Mouse (Mus musculus): ENCODE data around the gene Pld2. TPM values are rescaled to one million over a fixed set of nuclear protein-coding genes. Genes with fewer than 3 reads are reported as not detected.

Gene Pld2
- total RNA-seq, 2 experiments from 2014 or later, result 16.2 to 18.9 TPM

- DNase-seq (ENCODE audit: extremely low spot score in 1 of 2, low spot score in 1 of 2), result no peak
These were observed 32.6 kb downstream of the Pld2 start for GRCm38 (mm10) chr11:70572348-70572902.

GRCm38 (mm10) chr11:70573872-70574271 is 34.0 kb downstream of the Pld2 start:
- DNase-seq (ENCODE audit: extremely low spot score in 1 of 2, low spot score in 1 of 2), result no peak

- DNase-seq (ENCODE audit: extremely low spot score in 1 of 2, low spot score in 1 of 2), result no peak
These were observed 37.3 kb downstream of the Pld2 start for GRCm38 (mm10) chr11:70577201-70577600.

GRCm38 (mm10) chr11:70578962-70579361 is 39.1 kb downstream of the Pld2 start:
- DNase-seq (ENCODE audit: extremely low spot score in 1 of 2, low spot score in 1 of 2), result no peak

GRCm38 (mm10) chr11:70579710-70580357 is 40.0 kb downstream of the Pld2 start:
- no peak for DNase-seq (ENCODE audit: extremely low spot score in 1 of 2, low spot score in 1 of 2)

GRCm38 (mm10) chr11:70580358-70580720 is 40.5 kb downstream of the Pld2 start:
- DNase-seq (ENCODE audit: extremely low spot score in 1 of 2, low spot score in 1 of 2), result no peak

GRCm38 (mm10) chr11:70580921-70581320 is 41.1 kb downstream of the Pld2 start:
- no peak for DNase-seq (ENCODE audit: extremely low spot score in 1 of 2, low spot score in 1 of 2)

GRCm38 (mm10) chr11:70582196-70582595 is 42.3 kb downstream of the Pld2 start:
- no peak for DNase-seq (ENCODE audit: extremely low spot score in 1 of 2, low spot score in 1 of 2)

GRCm38 (mm10) chr11:70583022-70583714 is 43.3 kb downstream of the Pld2 start:
- no peak for DNase-seq (ENCODE audit: extremely low spot score in 1 of 2, low spot score in 1 of 2)

GRCm38 (mm10) chr11:70583775-70584174 is 43.9 kb downstream of the Pld2 start:
- no peak for DNase-seq (ENCODE audit: extremely low spot score in 1 of 2, low spot score in 1 of 2)

- DNase-seq (ENCODE audit: extremely low spot score in 1 of 2, low spot score in 1 of 2), result no peak
These were observed 45.6 kb downstream of the Pld2 start for GRCm38 (mm10) chr11:70585457-70585856.

- DNase-seq (ENCODE audit: extremely low spot score in 1 of 2, low spot score in 1 of 2), result no peak
These were observed 46.4 kb downstream of the Pld2 start for GRCm38 (mm10) chr11:70586261-70586660.

- no peak for DNase-seq (ENCODE audit: extremely low spot score in 1 of 2, low spot score in 1 of 2)
These were observed 47.1 kb downstream of the Pld2 start for GRCm38 (mm10) chr11:70586954-70587353.

- DNase-seq (ENCODE audit: extremely low spot score in 1 of 2, low spot score in 1 of 2), result no peak
These were observed 51.9 kb downstream of the Pld2 start for GRCm38 (mm10) chr11:70591733-70592132.

- no peak for DNase-seq (ENCODE audit: extremely low spot score in 1 of 2, low spot score in 1 of 2)
These were observed 54.6 kb downstream of the Pld2 start for GRCm38 (mm10) chr11:70594253-70594989.

GRCm38 (mm10) chr11:70595638-70596037 is 55.8 kb downstream of the Pld2 start:
- DNase-seq (ENCODE audit: extremely low spot score in 1 of 2, low spot score in 1 of 2), result no peak

- no peak for DNase-seq (ENCODE audit: extremely low spot score in 1 of 2, low spot score in 1 of 2)
These were observed 56.2 kb downstream of the Pld2 start for GRCm38 (mm10) chr11:70596094-70596493.

GRCm38 (mm10) chr11:70597301-70597700 is 57.4 kb downstream of the Pld2 start:
- no peak for DNase-seq (ENCODE audit: extremely low spot score in 1 of 2, low spot score in 1 of 2)

GRCm38 (mm10) chr11:70598451-70598953 is 58.6 kb downstream of the Pld2 start:
- no peak for DNase-seq (ENCODE audit: extremely low spot score in 1 of 2, low spot score in 1 of 2)

- peak; percentile 49 to 68 for DNase-seq (ENCODE audit: extremely low spot score in 1 of 2, low spot score in 1 of 2)
These were observed 65.2 kb downstream of the Pld2 start for GRCm38 (mm10) chr11:70605024-70605566.

GRCm38 (mm10) chr11:70606717-70607116 is 66.9 kb downstream of the Pld2 start:
- no peak for DNase-seq (ENCODE audit: extremely low spot score in 1 of 2, low spot score in 1 of 2)

All from layer of hippocampus, postnatal 25 days (tissue).